Mouse (Mus musculus): ENCODE results near the gene Otogl.
A peak's percentile ranks its signal among the peaks of the same experiment; 100 is the strongest.
"Not testable (repeated sequence)": the region's sequence is repeated elsewhere in the genome, so short reads cannot be mapped to it uniquely, and the experiment has no call there.

Otogl gene

GRCm38 (mm10) chr10:107805203-107805602 lies 106.7 kb downstream of the Otogl start:
- DNase-seq (ENCODE audit: low spot score): no peak

DNA sequence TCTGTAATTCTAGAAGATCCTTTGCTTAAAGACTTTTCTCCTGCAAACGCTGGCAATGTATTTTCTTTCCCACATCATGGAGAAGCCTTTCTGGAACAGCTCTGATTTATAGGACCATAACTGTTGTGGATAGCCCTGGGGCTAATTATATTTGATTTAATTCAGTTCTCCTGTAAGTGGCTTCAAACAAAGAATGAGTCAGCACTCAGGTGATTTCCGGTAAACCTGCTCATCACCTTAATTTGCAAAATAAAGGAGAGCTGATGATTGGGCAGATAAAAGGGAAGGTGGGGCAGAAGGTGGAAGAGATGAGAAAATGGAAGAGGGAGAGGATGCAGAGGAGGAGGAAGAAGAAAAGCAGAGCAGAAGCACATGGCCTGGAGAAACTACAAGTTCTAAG lies 107.6 kb downstream of the Otogl start:
- DNase-seq (ENCODE audit: low spot score): not testable (repeated sequence)

- DNase-seq (ENCODE audit: low spot score): peak; percentile 60
Observed at GRCm38 (mm10) chr10:107799671-107800353, 112.1 kb downstream of the Otogl start.

DNA sequence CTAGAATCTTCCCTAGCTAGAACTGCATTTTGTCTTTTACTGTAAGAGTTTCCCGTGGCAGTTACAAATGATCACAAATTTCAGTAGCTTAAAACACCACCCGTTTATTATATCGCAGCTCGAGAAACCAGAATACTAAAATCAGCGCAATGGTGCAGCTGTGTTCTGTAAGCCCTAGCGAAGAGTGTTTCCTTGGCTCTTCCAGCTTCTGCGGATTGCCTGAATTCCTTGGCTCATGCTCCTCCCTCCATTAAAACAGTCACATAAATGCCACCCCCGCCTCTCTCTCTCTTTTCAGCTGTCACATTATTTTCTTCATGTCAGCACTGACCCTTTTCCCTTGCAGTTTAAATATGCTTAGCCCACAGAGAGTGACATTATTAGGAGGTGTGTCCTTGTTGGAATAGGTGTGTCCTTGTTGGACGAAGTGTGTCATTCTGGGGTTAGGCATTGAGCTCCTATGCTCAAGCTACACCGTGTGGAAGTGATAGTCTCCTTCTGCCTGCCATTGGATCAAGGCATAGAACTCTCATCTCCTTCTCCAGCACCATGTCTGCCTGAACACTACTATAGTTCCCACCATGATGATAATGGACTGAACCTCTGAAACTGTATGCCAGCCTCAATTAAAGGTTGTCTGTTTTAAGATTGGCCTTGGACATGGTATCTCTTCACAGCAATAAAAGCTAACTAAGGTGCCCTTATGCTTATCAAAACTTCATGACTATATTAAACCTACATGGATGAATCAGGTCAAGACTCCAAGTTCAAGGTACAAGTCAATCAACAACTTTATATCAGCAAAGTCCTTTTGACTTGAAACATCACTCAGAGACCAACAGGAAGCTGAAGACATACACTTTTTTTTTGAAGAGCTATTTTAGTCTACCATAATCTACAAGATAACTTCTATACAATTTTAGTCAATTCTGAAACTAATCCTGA lies 116.8 kb downstream of the Otogl start:
- no peak for DNase-seq (ENCODE audit: low spot score)

DNA sequence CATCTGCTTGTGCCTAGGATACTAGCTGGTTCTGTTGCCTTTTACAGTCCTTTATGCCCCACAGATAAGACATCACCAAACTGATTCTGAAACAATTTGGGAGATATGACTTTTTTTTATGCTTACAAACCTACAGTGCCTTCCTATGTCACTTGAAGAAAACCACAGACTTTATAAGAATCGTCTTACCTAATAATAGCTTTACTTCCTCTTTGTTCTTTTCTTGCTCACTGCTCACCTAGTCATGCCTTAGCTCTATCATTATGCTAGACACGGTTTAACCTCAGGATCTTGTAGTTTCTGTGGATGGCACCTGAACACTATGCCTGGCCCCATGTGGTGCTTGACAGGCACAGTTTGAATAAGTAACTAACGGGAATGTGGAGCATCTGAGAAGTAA lies 119.4 kb downstream of the Otogl start:
- no peak for DNase-seq (ENCODE audit: low spot score)

DNA sequence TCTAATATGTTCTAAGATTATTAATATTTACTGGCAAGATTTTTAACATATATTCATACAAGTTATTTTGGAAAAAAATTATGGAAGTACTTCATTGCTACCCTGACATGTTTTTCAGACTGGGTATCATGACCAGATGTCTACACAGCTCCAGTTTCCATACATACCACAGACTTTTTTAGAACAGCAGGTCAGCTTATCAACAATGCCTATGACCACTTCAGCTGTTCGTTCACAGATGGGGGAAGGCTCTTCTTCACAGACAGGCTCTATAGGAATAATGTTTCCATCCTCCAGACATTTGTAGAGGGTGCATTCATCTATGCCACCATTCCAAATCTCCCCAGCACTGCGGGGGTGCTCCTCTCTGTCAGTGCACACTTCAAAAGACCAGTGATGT lies 132.4 kb downstream of the Otogl start:
- no peak for DNase-seq (ENCODE audit: low spot score)

GRCm38 (mm10) chr10:107759624-107760023 lies 152.3 kb downstream of the Otogl start:
- DNase-seq (ENCODE audit: low spot score): no peak

- DNase-seq (ENCODE audit: low spot score): no peak
Observed at GRCm38 (mm10) chr10:107753471-107753870, 158.5 kb downstream of the Otogl start.

GRCm38 (mm10) chr10:107752351-107753143 lies 159.4 kb downstream of the Otogl start:
- DNase-seq (ENCODE audit: low spot score): no peak

GRCm38 (mm10) chr10:107751944-107752343 lies 160.0 kb downstream of the Otogl start:
- no peak for DNase-seq (ENCODE audit: low spot score)

DNA sequence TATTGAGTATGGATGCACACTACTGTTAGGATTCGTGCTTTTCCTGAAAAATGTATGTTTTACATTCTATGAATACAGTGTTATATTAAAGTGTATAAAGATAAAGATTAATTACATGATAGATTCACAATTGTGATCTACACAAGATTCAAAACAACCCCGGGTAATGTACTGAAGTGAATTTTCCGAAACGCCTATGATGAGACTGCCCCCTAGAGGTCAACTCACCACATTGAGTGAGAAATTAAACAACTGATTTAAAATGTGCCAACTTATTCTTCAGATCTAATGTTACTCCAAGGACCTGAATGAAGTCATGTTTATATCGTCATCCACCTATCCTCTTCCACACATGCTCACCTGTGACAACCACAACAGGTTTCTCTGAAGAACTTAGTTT lies 164.4 kb downstream of the Otogl start:
- peak; percentile 18 for DNase-seq (ENCODE audit: low spot score)

GRCm38 (mm10) chr10:107746717-107747116 lies 165.2 kb downstream of the Otogl start:
- no peak for DNase-seq (ENCODE audit: low spot score)

DNA sequence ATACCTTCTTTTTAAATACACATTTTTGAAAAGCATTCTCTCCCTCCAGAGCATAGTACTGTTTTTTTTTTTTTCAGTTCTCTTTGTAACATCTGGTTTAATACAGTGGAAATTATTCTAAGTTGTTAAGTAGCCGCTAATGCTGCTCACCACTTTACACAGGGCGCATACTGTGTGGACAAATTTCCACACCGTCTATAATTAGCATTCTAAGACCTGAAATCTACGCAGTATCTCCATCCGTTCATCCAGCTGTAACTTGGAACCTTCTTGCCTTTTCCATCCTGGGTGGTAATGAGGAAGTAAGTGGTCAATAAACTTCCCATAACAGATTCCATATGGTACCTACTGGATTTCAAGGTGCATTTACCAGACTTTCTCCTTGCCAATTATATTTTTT lies 172.1 kb downstream of the Otogl start:
- DNase-seq (ENCODE audit: low spot score): no peak

GRCm38 (mm10) chr10:107737743-107738142 lies 174.2 kb downstream of the Otogl start:
- no peak for DNase-seq (ENCODE audit: low spot score)

DNA sequence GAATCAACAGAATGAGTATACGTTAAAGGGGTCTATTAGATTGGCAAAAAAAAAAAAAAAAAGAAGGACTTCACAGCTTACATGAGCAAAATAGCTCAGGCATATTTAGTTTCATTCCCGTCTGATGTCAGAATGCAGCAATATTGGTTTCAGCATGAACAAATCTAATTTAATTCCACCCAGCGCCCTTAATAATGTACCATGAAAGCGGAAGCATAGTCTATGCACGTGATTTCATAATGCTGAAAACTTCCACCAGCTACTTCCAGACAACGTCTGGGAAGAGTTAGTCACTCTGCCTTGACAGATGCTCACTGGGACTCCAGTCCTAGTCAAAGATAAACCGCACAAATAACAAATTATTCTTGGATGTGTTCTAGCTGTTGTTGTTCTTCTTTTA lies 176.5 kb downstream of the Otogl start:
- DNase-seq (ENCODE audit: low spot score): no peak

DNA sequence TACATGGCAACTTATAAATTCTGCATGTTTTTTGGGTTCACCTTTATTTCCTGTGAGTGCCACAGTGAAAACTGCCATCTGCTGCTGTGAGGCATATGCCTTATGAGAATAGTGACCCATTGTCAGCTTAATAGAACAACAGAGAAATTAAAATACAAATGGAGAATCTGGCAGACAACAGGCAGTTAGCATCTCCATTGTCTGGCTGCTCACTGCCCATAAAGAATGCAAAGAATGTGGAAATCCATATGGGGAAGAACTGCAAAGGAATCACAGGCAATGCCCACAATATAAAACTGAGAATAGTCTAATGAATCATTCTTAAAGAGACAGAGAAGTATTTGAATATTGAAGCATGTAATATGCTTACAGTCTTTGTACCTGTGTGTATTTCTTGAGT lies 177.6 kb downstream of the Otogl start:
- DNase-seq (ENCODE audit: low spot score): no peak

- DNase-seq (ENCODE audit: low spot score): peak; percentile 35
Observed at GRCm38 (mm10) chr10:107725631-107726030, 186.3 kb downstream of the Otogl start.

DNA sequence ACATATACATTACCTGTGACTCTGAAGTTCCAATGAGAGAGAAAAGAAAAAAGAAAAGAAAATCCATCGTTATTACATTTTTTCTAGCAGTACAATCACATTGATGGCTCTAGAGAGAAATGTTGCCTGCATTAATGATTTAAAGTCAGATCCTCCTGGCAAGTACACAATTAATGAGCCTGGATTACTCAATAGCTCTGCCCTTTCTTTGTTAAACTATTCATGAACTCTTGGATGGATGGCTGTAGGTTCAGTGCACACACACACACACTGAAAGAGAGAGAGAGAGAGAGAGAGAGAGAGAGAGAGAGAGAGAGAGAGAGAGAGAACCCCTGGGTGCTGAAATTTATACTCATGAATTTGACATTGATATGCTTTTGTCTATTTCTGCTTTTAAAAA lies 192.1 kb downstream of the Otogl start, which contains the start of gene Ptprq:
Gene Ptprq (minus strand): TSS at position 246 of the 400 bp plus-strand sequence.
- no peak for DNase-seq (ENCODE audit: low spot score)

Measured in lung, postnatal 25 days (tissue).